In the genomic region with DNA sequence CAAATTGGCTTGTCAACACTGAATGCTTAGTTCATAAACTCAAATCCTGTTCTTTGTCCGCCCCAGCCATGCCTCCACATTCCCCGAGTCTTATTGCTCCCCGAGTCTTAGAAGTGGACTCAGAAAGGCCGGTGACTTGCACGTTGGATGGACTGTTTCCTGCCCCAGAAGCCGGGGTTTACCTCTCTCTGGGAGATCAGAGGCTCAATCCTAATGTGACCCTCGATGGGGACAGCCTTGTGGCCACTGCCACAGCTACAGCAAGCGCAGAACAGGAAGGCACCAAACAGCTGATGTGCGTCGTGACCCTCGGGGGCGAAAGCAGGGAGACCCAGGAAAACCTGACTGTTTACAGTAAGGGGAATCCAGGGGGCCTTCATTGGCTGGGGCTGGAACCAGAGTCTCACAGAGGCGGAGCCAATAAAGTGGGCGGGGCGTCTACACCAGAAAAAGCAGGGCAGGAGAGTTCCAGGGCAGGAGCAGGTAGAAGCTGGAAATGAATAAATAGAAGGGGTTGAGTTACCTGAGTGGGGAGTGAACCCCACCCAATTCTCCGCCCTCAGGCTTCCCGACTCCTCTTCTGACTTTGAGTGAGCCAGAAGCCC, we compare ENCODE assay signal across 8 mouse cellular contexts. TPM values are rescaled to one million over a fixed set of nuclear protein-coding genes. Genes with fewer than 3 reads are reported as not detected.
A peak's percentile ranks its signal among the peaks of the same experiment; 100 is the strongest.
DNase-seq lines count a peak whose midpoint lies in the region; ATAC-seq lines count a peak whose summit lies in the region.
"Had no signal": no experiment of that assay in that cellular context is flagged by ENCODE, and none has a peak within 500 bp of the region (broad histone marks: within the 10 kb centered on the region; RNA-seq: fewer than 3 reads in every experiment).

No protein-coding gene starts in this region.

- no peak overlapping the region for H3K4me2 ChIP-seq in kidney, embryonic 16.5 days (replicated peaks; ENCODE audit: low read depth, low read length)
- H3K4me2 ChIP-seq in hindbrain, embryonic 14.5 days (replicated peaks) = 0 out of 2 replicates have a peak overlapping the region, but pooled peaks have one; percentile 76

- H3K4me3 ChIP-seq in kidney, embryonic 16.5 days (ENCODE audit: low read length) = 0 out of 2 replicates have a peak overlapping the region, but pooled peaks have one; percentile 4
- no peak overlapping the region for H3K4me3 ChIP-seq in hindbrain, embryonic 14.5 days (replicated peaks; ENCODE audit: low read length)

- peaks cover 65% of the 10 kb centered on the region for H3K4me1 ChIP-seq in kidney, embryonic 16.5 days (ENCODE audit: insufficient read depth, low read length)
- H3K4me1 ChIP-seq in hindbrain, embryonic 14.5 days (replicated peaks; ENCODE audit: control insufficient read depth, insufficient read depth, low read length) = peaks cover 48% of the 10 kb centered on the region

- WGBS in kidney, embryonic 16.5 days = 6% methylated on average over 17 of the region's 17 CpGs
- 6% methylated on average over 17 of the region's 17 CpGs for WGBS in hindbrain, embryonic 14.5 days

- ATAC-seq in kidney, embryonic 16.5 days (ENCODE audit: low FRiP score, low TSS enrichment) = no peak
- no peak for ATAC-seq in hindbrain, embryonic 14.5 days (ENCODE audit: low FRiP score)

- H3K9me3 ChIP-seq in kidney, embryonic 16.5 days (ENCODE audit: low read length) = no peaks in the 10 kb centered on the region
- no peaks in the 10 kb centered on the region for H3K9me3 ChIP-seq in hindbrain, embryonic 14.5 days (ENCODE audit: control insufficient read depth, low read length)

- no peak overlapping the region for H3K9ac ChIP-seq in kidney, embryonic 16.5 days (replicated peaks; ENCODE audit: low read length)
- no peak overlapping the region for H3K9ac ChIP-seq in hindbrain, embryonic 14.5 days

- no peak overlapping the region for H3K27ac ChIP-seq in kidney, embryonic 16.5 days (ENCODE audit: low read length)
- H3K27ac ChIP-seq in hindbrain, embryonic 14.5 days = no peak overlapping the region

- no peak for DNase-seq in kidney, adult 8-10 months
- peak; percentile 87 for DNase-seq in R1 (ENCODE audit: low read depth, low spot score)
- no peak for DNase-seq in hindbrain, embryonic 14.5 days (ENCODE audit: low spot score)
- peak; percentile 47 for DNase-seq in neural tube, embryonic 10.5 days (ENCODE audit: extremely low spot score, low spot score)
- no peak for DNase-seq in spleen, adult 12 weeks (ENCODE audit: low spot score)
- DNase-seq in spleen, adult 18-20 months = no peak
- DNase-seq: cerebellum, postnatal 10 days had no signal

- peaks cover 76% of the 10 kb centered on the region for H3K27me3 ChIP-seq in kidney, embryonic 16.5 days (ENCODE audit: insufficient read depth, low read length)
- peaks cover 93% of the 10 kb centered on the region for H3K27me3 ChIP-seq in hindbrain, embryonic 14.5 days (ENCODE audit: control insufficient read depth, insufficient read depth, low read length)

- no peaks in the 10 kb centered on the region for H3K36me3 ChIP-seq in kidney, embryonic 16.5 days (ENCODE audit: insufficient read depth, low read length)
- no peaks in the 10 kb centered on the region for H3K36me3 ChIP-seq in hindbrain, embryonic 14.5 days (replicated peaks; ENCODE audit: control insufficient read depth, insufficient read depth)

RNA-seq across cellular contexts. Expression of a gene that starts 2.7 kb away (rescaled TPM):
- 0.39 and 0.45 TPM in 2 replicates for polyA plus RNA-seq in kidney, embryonic 16.5 days (2015; fragmentation: Nextera tagmentation; extraction: Ambion mirVana)
- 1.6 and 1.9 TPM in 2 replicates for polyA plus RNA-seq in hindbrain, embryonic 14.5 days (2014; fragmentation: Nextera tagmentation; extraction: Ambion mirVana)

RNA-seq across cellular contexts. Expression of a gene that starts 5.4 kb away (rescaled TPM):
- polyA plus RNA-seq in kidney, embryonic 16.5 days (2015; fragmentation: Nextera tagmentation; extraction: Ambion mirVana) = 0.84 and 0.91 TPM in 2 replicates
- 0.31 TPM in 1 of 2 replicates, not detected in the other for polyA plus RNA-seq in hindbrain, embryonic 14.5 days (2014; fragmentation: Nextera tagmentation; extraction: Ambion mirVana)

RNA-seq across cellular contexts. Expression of a gene that starts 18.8 kb away (rescaled TPM):
- polyA plus RNA-seq in kidney, embryonic 16.5 days (2015; fragmentation: Nextera tagmentation; extraction: Ambion mirVana) = 14.2 and 18.0 TPM in 2 replicates
- polyA plus RNA-seq in hindbrain, embryonic 14.5 days (2014; fragmentation: Nextera tagmentation; extraction: Ambion mirVana) = 3.6 and 3.8 TPM in 2 replicates

RNA-seq across cellular contexts. Expression of a gene that starts 32.0 kb away (rescaled TPM):
- 161 and 169 TPM in 2 replicates for polyA plus RNA-seq in kidney, embryonic 16.5 days (2015; fragmentation: Nextera tagmentation; extraction: Ambion mirVana)
- polyA plus RNA-seq in hindbrain, embryonic 14.5 days (2014; fragmentation: Nextera tagmentation; extraction: Ambion mirVana) = 97.3 and 102 TPM in 2 replicates

RNA-seq across cellular contexts. Expression of a gene that starts 32.3 kb away (rescaled TPM):
- 0.59 and 0.64 TPM in 2 replicates for polyA plus RNA-seq in kidney, embryonic 16.5 days (2015; fragmentation: Nextera tagmentation; extraction: Ambion mirVana)
- polyA plus RNA-seq in hindbrain, embryonic 14.5 days (2014; fragmentation: Nextera tagmentation; extraction: Ambion mirVana) = 1.0 and 2.0 TPM in 2 replicates

Comparison
In these comparisons a context has a peak if more than half of its experiments do, and no peak if none do; other contexts are left out.
1. DNase-seq: peak in R1 (single experiment) and neural tube, embryonic 10.5 days (single experiment); none in kidney, adult 8-10 months (0 of 2), hindbrain, embryonic 14.5 days (single experiment), spleen, adult 12 weeks (single experiment) and spleen, adult 18-20 months (0 of 2).